In the genomic region with DNA sequence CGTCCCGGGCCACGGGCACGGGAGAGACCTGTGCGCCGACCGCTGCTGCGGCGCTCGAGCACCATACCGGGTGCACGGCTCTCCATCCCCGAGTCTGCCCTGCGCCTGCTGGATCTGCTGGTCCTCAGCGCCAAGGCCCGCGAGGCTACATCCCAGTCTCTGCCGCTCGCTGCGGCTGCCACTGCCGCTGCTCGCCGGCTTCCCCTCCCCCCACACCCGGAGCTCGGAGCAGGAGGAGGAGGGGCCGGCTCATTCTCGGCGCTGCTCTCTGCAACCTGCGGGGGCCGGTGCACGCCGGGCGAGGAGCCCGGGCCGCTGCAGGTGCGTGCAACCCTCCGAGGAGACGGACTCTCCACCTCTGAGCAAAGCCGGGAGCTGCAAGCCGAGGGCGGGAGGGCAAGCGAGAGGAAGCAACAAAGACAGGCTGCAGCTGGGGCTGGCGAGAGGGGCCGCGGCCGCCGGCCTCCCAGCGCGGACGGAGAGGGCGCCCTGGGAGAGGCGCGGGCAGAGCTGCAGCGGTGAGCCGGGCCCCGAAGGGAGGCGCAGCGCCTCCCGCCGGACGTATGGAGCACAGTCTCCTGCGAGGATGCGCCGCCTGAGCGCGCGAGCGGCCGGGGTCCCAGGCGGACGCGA, we compare ENCODE assay signal across 8 mouse cellular contexts. TPM values are rescaled to one million over a fixed set of nuclear protein-coding genes. Genes with fewer than 3 reads are reported as not detected.
A peak's percentile ranks its signal among the peaks of the same experiment; 100 is the strongest.
DNase-seq lines count a peak whose midpoint lies in the region; ATAC-seq lines count a peak whose summit lies in the region.

A gene (plus strand): TSS at position 452 of the 633 bp plus-strand sequence.

- peak within 1 kb of the TSS; percentile 94 for H3K4me2 ChIP-seq in intestine, embryonic 16.5 days (ENCODE audit: low read depth, low read length)
- H3K4me2 ChIP-seq in limb, embryonic 11.5 days (ENCODE audit: low read depth, severe bottlenecking): peak within 1 kb of the TSS; percentile 98
- H3K4me2 ChIP-seq in midbrain, embryonic 12.5 days (replicated peaks): peak within 1 kb of the TSS; percentile 85

- H3K36me3 ChIP-seq in intestine, embryonic 16.5 days (ENCODE audit: control insufficient read depth, insufficient read depth, low read length): no peaks in the 10 kb centered on the region
- H3K36me3 ChIP-seq in limb, embryonic 11.5 days (ENCODE audit: control insufficient read depth, insufficient read depth, low read length): no peaks in the 10 kb centered on the region
- no peaks in the 10 kb centered on the region for H3K36me3 ChIP-seq in midbrain, embryonic 12.5 days

- no peaks in the 10 kb centered on the region; the same call in 1 of the 2 replicates for H3K27me3 ChIP-seq in intestine, embryonic 16.5 days (replicated peaks; ENCODE audit: control insufficient read depth, insufficient read depth, low read length)
- peaks cover 30% of the 10 kb centered on the region for H3K27me3 ChIP-seq in limb, embryonic 11.5 days (ENCODE audit: control insufficient read depth, insufficient read depth, low read length)
- peaks cover 25% of the 10 kb centered on the region for H3K27me3 ChIP-seq in midbrain, embryonic 12.5 days

- H3K9me3 ChIP-seq in intestine, embryonic 16.5 days (ENCODE audit: control insufficient read depth, low read length): peaks cover 10% of the 10 kb centered on the region
- no peaks in the 10 kb centered on the region for H3K9me3 ChIP-seq in limb, embryonic 11.5 days (ENCODE audit: control insufficient read depth, low read length)
- H3K9me3 ChIP-seq in midbrain, embryonic 12.5 days: peaks cover 8% of the 10 kb centered on the region

- peak within 1 kb of the TSS; percentile 78 for H3K9ac ChIP-seq in intestine, embryonic 16.5 days (ENCODE audit: low read depth, low read length)
- H3K9ac ChIP-seq in limb, embryonic 11.5 days (ENCODE audit: low read length): peak within 1 kb of the TSS; percentile 58
- H3K9ac ChIP-seq in midbrain, embryonic 12.5 days (replicated peaks): peak within 1 kb of the TSS; percentile 81

- H3K4me3 ChIP-seq in intestine, embryonic 16.5 days (ENCODE audit: low read length): peak within 1 kb of the TSS; percentile 85
- peak within 1 kb of the TSS; percentile 69 for H3K4me3 ChIP-seq in limb, embryonic 11.5 days (ENCODE audit: low read depth, low read length)
- H3K4me3 ChIP-seq in midbrain, embryonic 12.5 days: peak within 1 kb of the TSS; percentile 83

- peak; percentile 35 to 65 for DNase-seq in layer of hippocampus, adult 18-20 months (ENCODE audit: low spot score in 2 of 2)
- no peak for DNase-seq in layer of hippocampus, adult 9-10 months (ENCODE audit: low spot score)
- DNase-seq in cerebellum, postnatal 25 days: peak; percentile 83 to 87
- peak; percentile 62 for DNase-seq in gastrocnemius, postnatal 10 days
- peak; percentile 77 for DNase-seq in limb, embryonic 11.5 days (ENCODE audit: low spot score)
- DNase-seq in spleen, postnatal 14 days (ENCODE audit: low spot score in 2 of 2): peak; percentile 29 to 46

- peak within 1 kb of the TSS; percentile 81 for H3K27ac ChIP-seq in intestine, embryonic 16.5 days (ENCODE audit: low read length)
- H3K27ac ChIP-seq in limb, embryonic 11.5 days (replicated peaks; ENCODE audit: low read depth, low read length): peak within 1 kb of the TSS; percentile 48; the same call in 1 of the 2 replicates
- peak within 1 kb of the TSS; percentile 95 for H3K27ac ChIP-seq in midbrain, embryonic 12.5 days (replicated peaks)

- peaks cover 55% of the 10 kb centered on the region for H3K4me1 ChIP-seq in intestine, embryonic 16.5 days (ENCODE audit: control insufficient read depth, insufficient read depth, low read length)
- peaks cover 33% of the 10 kb centered on the region for H3K4me1 ChIP-seq in limb, embryonic 11.5 days (ENCODE audit: control insufficient read depth, insufficient read depth, low read length)
- peaks cover 51% of the 10 kb centered on the region for H3K4me1 ChIP-seq in midbrain, embryonic 12.5 days

- under 1% methylated on average over 71 of the region's 72 CpGs for whole genome bisulfite sequencing in intestine, embryonic 16.5 days
- WGBS in limb, embryonic 11.5 days: under 1% methylated on average over 64 of the region's 72 CpGs
- WGBS in midbrain, embryonic 12.5 days: under 1% methylated on average over 69 of the region's 72 CpGs

- ATAC-seq in intestine, embryonic 16.5 days: peak; percentile 66
- peak; percentile 56; the same call in 1 of the 2 replicates for ATAC-seq in limb, embryonic 11.5 days (ENCODE audit: insufficient number of reproducible peaks, low FRiP score, low TSS enrichment, low read depth)
- peak; percentile 60 for ATAC-seq in midbrain, embryonic 12.5 days (ENCODE audit: low FRiP score, low read depth)

RNA-seq across cellular contexts. Expression of the gene that starts here (rescaled TPM):
- total RNA-seq in layer of hippocampus, adult 18-20 months (2021): 1 to 10 TPM; 5.2 to 5.3 TPM
- 1 to 10 TPM; 1.5 to 1.8 TPM for total RNA-seq in gastrocnemius, postnatal 10 days (2021)
- polyA plus RNA-seq in intestine, embryonic 16.5 days (2015; fragmentation: Nextera tagmentation; extraction: Ambion mirVana): 3.9 and 5.8 TPM in 2 replicates
- 2.4 and 2.5 TPM in 2 replicates for polyA plus RNA-seq in limb, embryonic 11.5 days (2014; fragmentation: Nextera tagmentation; extraction: Ambion mirVana)
- polyA plus RNA-seq in midbrain, embryonic 12.5 days (2016; fragmentation: Nextera tagmentation; extraction: Ambion mirVana): 9.4 and 10.2 TPM in 2 replicates
